9 mouse cellular contexts compared by ENCODE assay signal in genomic region chr6:18819343-18819742, GRCm38 (mm10). TPM values are rescaled to one million over a fixed set of nuclear protein-coding genes. Genes with fewer than 3 reads are reported as not detected.
A peak's percentile ranks its signal among the peaks of the same experiment; 100 is the strongest.
DNase-seq lines count a peak whose midpoint lies in the region; ATAC-seq and TF ChIP-seq lines count a peak whose summit lies in the region.
"Had no signal": no experiment of that assay in that cellular context is flagged by ENCODE, and none has a peak within 500 bp of the region (broad histone marks: within the 10 kb centered on the region; RNA-seq: fewer than 3 reads in every experiment).

No protein-coding gene starts in this region.

- no peaks in the 10 kb centered on the region for H3K36me3 ChIP-seq in ES-Bruce4 (ENCODE audit: control insufficient read depth, insufficient read depth, low read length, poor library complexity, severe bottlenecking)
- H3K36me3 ChIP-seq in forebrain, embryonic 16.5 days (ENCODE audit: control insufficient read depth, insufficient read depth): no peaks in the 10 kb centered on the region
- no peaks in the 10 kb centered on the region for H3K36me3 ChIP-seq in liver, postnatal 0 days (replicated peaks; ENCODE audit: insufficient read depth, low read length)
- H3K36me3 ChIP-seq: liver, embryonic 15.5 days had no signal

- peak; percentile 77 for ATAC-seq in forebrain, embryonic 16.5 days
- no peak for ATAC-seq in liver, postnatal 0 days

- H3K27ac ChIP-seq in ES-Bruce4 (ENCODE audit: insufficient read depth, low read length): no peak overlapping the region
- no peak overlapping the region for H3K27ac ChIP-seq in forebrain, embryonic 16.5 days (ENCODE audit: low read length)
- no peak overlapping the region for H3K27ac ChIP-seq in liver, postnatal 0 days (ENCODE audit: low read depth)
- H3K27ac ChIP-seq: liver, embryonic 15.5 days had no signal

- TF ChIP-seq EP300 in ES-Bruce4 (IDR thresholded peaks at IDR 0.05; ENCODE audit: insufficient read depth, low read depth, low read length): no peak
- TF ChIP-seq EP300 in liver, postnatal 0 days (IDR thresholded peaks at IDR 0.05; ENCODE audit: low read depth): no peak

- no peaks in the 10 kb centered on the region for H3K27me3 ChIP-seq in ES-Bruce4 (ENCODE audit: control insufficient read depth, insufficient read depth, low read length, poor library complexity, severe bottlenecking)
- H3K27me3 ChIP-seq in forebrain, embryonic 16.5 days (replicated peaks; ENCODE audit: control insufficient read depth, insufficient read depth, low read length): no peaks in the 10 kb centered on the region
- H3K27me3 ChIP-seq in liver, postnatal 0 days (ENCODE audit: insufficient read depth, low read length): no peaks in the 10 kb centered on the region
- H3K27me3 ChIP-seq: liver, embryonic 15.5 days had no signal

- DNase-seq in heart, adult 9 months (ENCODE audit: low spot score in 2 of 2): peak; percentile 2 to 13
- DNase-seq in heart, adult 11 months: no peak
- DNase-seq in c-Kit-positive CD71-positive TER-119-positive erythroid progenitor cells, embryonic 14.5 days (ENCODE audit: low spot score): peak; percentile 7
- peak; percentile 71 for DNase-seq in kidney, postnatal 14 days
- peak; percentile 20 for DNase-seq in liver, postnatal 0 days
- DNase-seq in right cerebral cortex, postnatal 25 days: peak; percentile 42

- H3K9ac ChIP-seq in ES-Bruce4 (ENCODE audit: low read depth, poor library complexity, severe bottlenecking): no peak overlapping the region
- H3K9ac ChIP-seq in forebrain, embryonic 16.5 days (replicated peaks; ENCODE audit: low read depth, low read length): no peak overlapping the region
- no peak overlapping the region for H3K9ac ChIP-seq in liver, postnatal 0 days (replicated peaks)
- H3K9ac ChIP-seq: liver, embryonic 15.5 days had no signal

- no peaks in the 10 kb centered on the region for H3K9me3 ChIP-seq in ES-Bruce4 (replicated peaks; ENCODE audit: control insufficient read depth, insufficient read depth, low read length, poor library complexity, severe bottlenecking)
- no peaks in the 10 kb centered on the region for H3K9me3 ChIP-seq in forebrain, embryonic 16.5 days (ENCODE audit: control insufficient read depth, low read length)
- no peaks in the 10 kb centered on the region for H3K9me3 ChIP-seq in liver, postnatal 0 days (ENCODE audit: low read length)
- H3K9me3 ChIP-seq: liver, embryonic 15.5 days had no signal

- H3K4me3 ChIP-seq in ES-Bruce4 (ENCODE audit: low read depth, low read length): no peak overlapping the region
- H3K4me3 ChIP-seq in forebrain, embryonic 16.5 days (replicated peaks; ENCODE audit: low read length): no peak overlapping the region
- H3K4me3 ChIP-seq in liver, postnatal 0 days (ENCODE audit: low read depth, low read length): no peak overlapping the region
- H3K4me3 ChIP-seq: liver, embryonic 15.5 days had no signal

- no peaks in the 10 kb centered on the region for H3K4me1 ChIP-seq in ES-Bruce4 (ENCODE audit: control insufficient read depth, insufficient read depth, low read length)
- H3K4me1 ChIP-seq in forebrain, embryonic 16.5 days (replicated peaks; ENCODE audit: control insufficient read depth, insufficient read depth, low read length): no peaks in the 10 kb centered on the region; the same call in 1 of the 2 replicates
- H3K4me1 ChIP-seq in liver, postnatal 0 days (ENCODE audit: insufficient read depth): no peaks in the 10 kb centered on the region
- H3K4me1 ChIP-seq: liver, embryonic 15.5 days had no signal

- 11% methylated on average over 4 of the region's 4 CpGs for WGBS in forebrain, embryonic 16.5 days
- 16% methylated on average over 4 of the region's 4 CpGs for WGBS in liver, postnatal 0 days (ENCODE audit: insufficient replicate concordance)

- no peak overlapping the region for H3K4me2 ChIP-seq in forebrain, embryonic 16.5 days (ENCODE audit: low read length)
- H3K4me2 ChIP-seq in liver, postnatal 0 days (ENCODE audit: low read depth, low read length): no peak overlapping the region
- H3K4me2 ChIP-seq: liver, embryonic 15.5 days had no signal

- TF ChIP-seq CTCF in ES-Bruce4 (IDR thresholded peaks at IDR 0.05; ENCODE audit: low read depth, low read length): peak; percentile 10
- peak; percentile 70 for TF ChIP-seq CTCF in liver, postnatal 0 days (IDR thresholded peaks at IDR 0.05; ENCODE audit: low read depth)

- TF ChIP-seq POLR2A in ES-Bruce4 (IDR thresholded peaks at IDR 0.05; ENCODE audit: insufficient read depth, low read length): no peak

RNA-seq across cellular contexts. Expression of gene Lsm8, which starts 29.0 kb away (rescaled TPM):
- polyA plus RNA-seq in ES-Bruce4 (2011; ENCODE audit: insufficient read depth, insufficient read length, low read depth, missing spikeins): 89.9 and 92.7 TPM in 2 replicates
- polyA plus RNA-seq in forebrain, embryonic 16.5 days (2015; fragmentation: Nextera tagmentation; extraction: Ambion mirVana): 158 and 181 TPM in 2 replicates
- polyA plus RNA-seq in liver, postnatal 0 days (2015; fragmentation: Nextera tagmentation; extraction: Ambion mirVana): 66.5 and 67.9 TPM in 2 replicates

RNA-seq across cellular contexts. Expression of gene Ankrd7, which starts 46.8 kb away (rescaled TPM):
- not detected in 2 replicates for polyA plus RNA-seq in ES-Bruce4 (2011; ENCODE audit: insufficient read depth, insufficient read length, low read depth, missing spikeins)
- 0.18 TPM in 1 of 2 replicates, not detected in the other for polyA plus RNA-seq in forebrain, embryonic 16.5 days (2015; fragmentation: Nextera tagmentation; extraction: Ambion mirVana)
- polyA plus RNA-seq in liver, postnatal 0 days (2015; fragmentation: Nextera tagmentation; extraction: Ambion mirVana): not detected in 2 replicates
- polyA plus RNA-seq: liver, embryonic 15.5 days had no signal
